Mouse (Mus musculus) forebrain, embryonic 13.5 days (tissue): Measurements from ENCODE around the gene Mterf2. TPM values are rescaled to one million over a fixed set of nuclear protein-coding genes. Genes with fewer than 3 reads are reported as not detected.

Experiments
- ATAC-seq: fragments of 200-750 bp; cut with Nextera tagmentation; 2 replicates; pipeline ENCODE4 v1.8.0; 2017
- H3K27ac ChIP-seq: fragments of 300-500 bp; sonication (generic); 2 replicates; pipeline ENCODE4 v1.5.1; 2015; ENCODE audit warnings: inconsistent platforms, mild to moderate bottlenecking, moderate library complexity
- H3K27me3 ChIP-seq: fragments of 300-500 bp; sonication (generic); 2 replicates; pipeline ENCODE4 v1.6.1; 2015; ENCODE audit warnings: mild to moderate bottlenecking, inconsistent platforms
- H3K36me3 ChIP-seq: fragments of 300-500 bp; sonication (generic); 2 replicates; pipeline ENCODE4 v1.6.1; 2015; ENCODE audit warnings: mild to moderate bottlenecking, inconsistent platforms; ENCODE audit not compliant: poor library complexity, severe bottlenecking
- H3K4me1 ChIP-seq: fragments of 300-500 bp; sonication (generic); 2 replicates; pipeline ENCODE4 v1.6.1; 2015; ENCODE audit warnings: inconsistent platforms
- H3K4me2 ChIP-seq: fragments of 300-500 bp; sonication (generic); 2 replicates; pipeline ENCODE4 v1.6.1; 2015; ENCODE audit warnings: inconsistent platforms, mild to moderate bottlenecking, moderate library complexity
- H3K4me3 ChIP-seq: fragments of 300-500 bp; sonication (generic); 2 replicates; pipeline ENCODE4 v1.5.1; 2015; ENCODE audit warnings: mild to moderate bottlenecking, inconsistent platforms
- H3K9ac ChIP-seq: fragments of 300-500 bp; sonication (generic); 2 replicates; pipeline ENCODE4 v1.6.1; 2015; ENCODE audit warnings: mild to moderate bottlenecking, inconsistent platforms
- H3K9me3 ChIP-seq: fragments of 300-500 bp; sonication (generic); replicated peaks from 2 replicates; pipeline ENCODE4 v1.6.1; 2016; ENCODE audit warnings: inconsistent platforms
- WGBS: fragments of 180-500 bp; shearing (Covaris S2); methylation state at CpG from one replicate; pipeline ENCODE4 v1.1.7; 2015; 5-methylcytosine and 5-hydroxymethylcytosine counted together
- polyA plus RNA-seq: library from polyadenylated mRNA; unstranded; fragments of >200 nt; fragmentation: Nextera tagmentation; extraction: Ambion mirVana; gene quantifications from 2 replicates; pipeline ENCODE4 v1.2.1, GENCODE M21; 2015

The Mterf2 gene
- polyA plus RNA-seq, result 25.6 and 26.6 TPM in 2 replicates

DNA sequence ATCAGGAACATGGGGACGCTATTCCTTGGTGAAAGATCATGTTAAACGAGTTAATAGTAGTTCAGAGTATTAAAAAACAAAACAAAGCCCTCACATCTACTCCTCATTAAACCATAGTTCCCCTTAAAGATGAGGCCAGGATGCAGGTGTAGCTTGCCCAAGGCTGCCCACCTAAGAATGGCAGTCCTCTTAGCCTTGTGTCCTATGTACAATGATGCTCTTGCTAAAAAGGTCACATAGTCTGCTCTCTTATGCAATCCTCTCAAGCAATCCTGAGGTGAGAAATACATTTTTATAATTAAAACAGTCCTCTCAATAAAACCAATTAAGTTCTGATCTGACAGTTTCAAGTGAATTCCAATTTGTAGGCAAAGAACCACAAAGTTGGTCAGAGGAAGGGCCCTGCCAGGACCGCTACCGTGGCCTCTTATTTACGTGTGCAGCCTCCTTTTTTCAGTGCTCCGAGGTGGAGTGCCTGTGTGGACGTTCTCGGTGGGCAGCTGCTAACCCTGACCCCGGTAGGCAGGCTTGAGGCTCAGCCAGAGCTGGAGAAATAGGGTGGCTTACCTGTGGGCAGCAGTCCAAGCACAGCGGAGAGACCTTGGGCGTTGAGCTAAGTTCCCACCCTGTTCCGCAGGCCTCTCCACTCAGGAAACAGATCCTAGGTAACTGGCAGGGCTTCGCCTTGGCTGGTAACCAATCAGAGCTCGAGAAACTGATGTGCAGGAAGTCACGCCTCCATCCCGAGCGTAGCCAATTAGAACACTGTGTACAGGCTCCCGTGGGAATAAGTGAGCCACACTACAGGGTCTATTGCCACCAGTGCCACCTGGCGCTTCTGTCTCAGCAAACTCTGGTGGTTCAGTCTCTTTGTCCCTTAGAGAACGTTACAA is at the start of gene Mterf2:
Gene Mterf2 (minus strand): TSS at position 633 of the 893 bp plus-strand sequence.
- H3K27me3 ChIP-seq, result no peaks in the 10 kb centered on the region
- H3K9ac ChIP-seq, result peak within 1 kb of the TSS; percentile 76
- H3K4me1 ChIP-seq, result peaks cover 18% of the 10 kb centered on the region
- H3K4me2 ChIP-seq, result peak within 1 kb of the TSS; percentile 71
- no peaks in the 10 kb centered on the region for H3K9me3 ChIP-seq
- H3K4me3 ChIP-seq, result peak within 1 kb of the TSS; percentile 74
- 0 out of 2 replicates have a peak within 1 kb of the TSS, but pooled peaks have one; percentile 7 for H3K27ac ChIP-seq
- H3K36me3 ChIP-seq, result peaks cover 27% of the 10 kb centered on the region
- 7% methylated on average over 20 of the region's 20 CpGs for WGBS
- ATAC-seq, result peak; percentile 100

DNA sequence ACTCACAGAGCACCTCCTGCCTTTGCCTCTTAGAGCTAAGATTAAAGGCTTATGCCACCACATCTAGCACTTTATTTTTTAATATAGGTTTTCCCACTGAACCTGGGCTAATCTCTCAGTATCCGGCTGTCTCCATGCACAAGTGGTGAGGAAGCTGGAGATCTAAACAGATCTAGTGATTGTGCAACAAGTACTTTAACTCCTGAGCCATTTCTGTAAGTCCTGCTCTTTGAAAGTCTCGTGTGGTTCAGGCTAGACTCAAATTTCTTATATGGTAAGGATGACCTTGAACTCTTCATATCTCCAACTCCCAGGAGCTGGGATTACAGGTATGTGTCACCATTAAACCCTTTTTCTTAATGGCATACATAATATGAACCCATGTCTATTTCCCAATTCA is 48.8 kb upstream of the Mterf2 start:
- no peaks in the 10 kb centered on the region for H3K27me3 ChIP-seq
- no peaks in the 10 kb centered on the region for H3K4me1 ChIP-seq
- H3K9me3 ChIP-seq, result no peaks in the 10 kb centered on the region
- H3K9ac ChIP-seq, result no peak overlapping the region
- no peak overlapping the region for H3K27ac ChIP-seq
- H3K36me3 ChIP-seq, result no peaks in the 10 kb centered on the region
- H3K4me3 ChIP-seq, result no peak overlapping the region
- 77% methylated on average over 2 of the region's 2 CpGs for WGBS
- ATAC-seq, result no peak
- H3K4me2 ChIP-seq, result no peak overlapping the region

DNA sequence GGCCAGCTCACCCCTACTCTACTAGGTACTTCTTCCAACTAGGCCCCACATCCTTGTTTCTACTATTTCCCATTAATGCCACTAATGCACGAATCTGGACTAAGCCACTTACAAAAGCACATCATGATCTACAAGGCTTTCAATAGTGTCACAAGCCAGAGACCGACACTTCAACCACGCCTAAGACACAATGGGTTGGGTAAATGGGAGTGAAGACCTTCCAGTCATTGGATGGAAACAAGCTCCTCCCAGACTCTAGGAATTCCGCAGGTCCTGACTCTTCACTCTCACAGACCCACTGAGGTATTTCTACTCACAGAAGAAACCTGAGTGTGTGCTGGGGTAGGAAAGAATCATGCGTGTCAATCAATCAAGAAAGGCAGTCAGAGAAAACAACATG is 37.5 kb upstream of the Mterf2 start:
- no peak overlapping the region for H3K27ac ChIP-seq
- no peaks in the 10 kb centered on the region for H3K9me3 ChIP-seq
- H3K27me3 ChIP-seq, result no peaks in the 10 kb centered on the region
- ATAC-seq, result no peak
- 79% methylated on average over 5 of the region's 5 CpGs for WGBS
- H3K36me3 ChIP-seq, result no peaks in the 10 kb centered on the region
- H3K9ac ChIP-seq, result no peak overlapping the region
- H3K4me3 ChIP-seq, result no peak overlapping the region
- no peak overlapping the region for H3K4me2 ChIP-seq
- H3K4me1 ChIP-seq, result no peaks in the 10 kb centered on the region

DNA sequence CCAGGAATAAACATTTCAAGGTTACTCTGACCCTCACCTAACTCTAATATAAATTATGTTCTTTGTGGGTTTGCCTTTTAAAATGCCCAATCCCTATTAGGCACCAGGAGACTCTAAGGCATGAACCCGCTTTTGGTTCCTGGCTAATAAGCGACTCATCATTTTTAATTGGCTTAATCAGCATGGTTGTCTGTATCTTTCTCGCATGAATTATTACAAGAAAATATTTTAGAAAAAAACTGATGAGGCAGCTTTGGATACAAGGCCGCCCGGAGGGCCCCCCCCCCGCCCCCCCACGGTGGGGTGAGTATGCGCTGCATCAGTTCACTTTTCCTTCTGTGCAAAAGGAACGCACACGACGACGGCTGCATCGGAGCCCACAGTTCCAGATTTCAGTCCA is 37.0 kb upstream of the Mterf2 start:
- no peaks in the 10 kb centered on the region for H3K4me1 ChIP-seq
- no peak overlapping the region for H3K9ac ChIP-seq
- no peaks in the 10 kb centered on the region for H3K36me3 ChIP-seq
- no peak overlapping the region for H3K4me3 ChIP-seq
- no peak overlapping the region for H3K4me2 ChIP-seq
- WGBS, result 86% methylated on average over 12 of the region's 13 CpGs
- no peak overlapping the region for H3K27ac ChIP-seq
- H3K27me3 ChIP-seq, result no peaks in the 10 kb centered on the region
- H3K9me3 ChIP-seq, result no peaks in the 10 kb centered on the region
- ATAC-seq, result no peak

DNA sequence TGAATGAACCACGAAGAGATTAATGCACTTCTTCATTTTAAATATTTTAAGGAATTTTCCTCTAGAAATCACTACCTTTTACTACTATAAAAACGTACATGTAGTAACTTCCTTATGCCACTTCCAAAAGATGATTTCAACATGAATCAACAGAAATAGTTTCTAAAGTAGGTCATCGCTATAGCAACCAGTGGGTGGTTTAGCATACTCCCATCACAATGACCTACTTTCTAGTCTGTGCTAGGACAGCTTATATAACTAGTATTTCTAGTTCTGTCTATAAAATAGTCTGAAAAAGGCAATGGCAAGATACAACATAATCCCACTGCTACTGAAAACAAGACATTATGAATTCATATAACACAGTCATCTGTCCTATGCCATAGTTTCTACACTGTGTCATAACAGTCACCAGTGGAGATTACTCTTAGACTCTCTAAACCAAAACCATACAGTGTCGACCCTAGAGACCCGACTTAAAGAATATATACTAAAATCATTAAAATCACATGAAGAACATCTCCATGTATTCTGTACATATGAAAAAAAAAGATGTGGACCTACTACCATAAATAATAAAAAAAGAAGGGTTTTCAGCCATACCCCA is 34.0 kb upstream of the Mterf2 start:
- peak; percentile 45; the same call in 1 of the 2 replicates for ATAC-seq
- Histone ChIP-seq H3K4me1 (no peaks in the 10 kb centered on the region), H3K4me3 (no peak overlapping the region), H3K9ac (no peak overlapping the region), H3K4me2 (no peak overlapping the region), H3K36me3 (no peaks in the 10 kb centered on the region), H3K27ac (no peak overlapping the region), H3K27me3 (no peaks in the 10 kb centered on the region), H3K9me3 (no peaks in the 10 kb centered on the region)
- WGBS, result 74% methylated on average over 5 of the region's 5 CpGs

DNA sequence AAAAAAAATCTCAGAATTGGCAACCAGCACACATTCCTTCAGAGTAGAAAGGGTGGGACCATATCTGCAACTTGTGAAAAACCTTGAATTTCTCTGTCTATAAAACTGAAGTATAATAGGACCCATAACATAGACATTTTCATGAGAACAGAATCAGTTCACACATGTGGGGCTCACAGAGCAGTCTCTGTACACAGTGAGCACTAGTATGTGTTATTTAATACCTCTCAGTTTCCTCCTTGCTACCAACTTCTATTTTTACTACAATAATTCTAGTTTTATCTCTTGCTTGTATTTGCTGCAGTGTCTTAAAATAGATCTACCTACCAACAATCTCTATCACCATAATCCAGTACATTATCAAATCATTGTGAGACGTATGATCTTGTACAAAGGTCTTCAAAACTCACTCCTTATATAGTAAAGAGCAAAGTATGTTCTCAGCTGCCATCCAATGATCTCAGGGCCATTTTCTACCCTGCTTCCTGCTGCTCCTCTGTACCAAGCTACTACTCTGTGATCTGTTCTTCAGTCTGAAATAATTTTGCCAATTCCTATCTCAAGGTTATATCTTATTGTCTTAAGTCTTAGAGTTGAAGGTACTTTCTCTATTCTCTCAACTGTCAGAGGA is 32.3 kb upstream of the Mterf2 start:
- H3K9me3 ChIP-seq, result no peaks in the 10 kb centered on the region
- H3K9ac ChIP-seq, result no peak overlapping the region
- no peaks in the 10 kb centered on the region for H3K36me3 ChIP-seq
- no peak for ATAC-seq
- no peaks in the 10 kb centered on the region for H3K27me3 ChIP-seq
- no peaks in the 10 kb centered on the region for H3K4me1 ChIP-seq
- no peak overlapping the region for H3K27ac ChIP-seq
- WGBS, result 88% methylated on average over 1 of the region's 1 CpGs
- no peak overlapping the region for H3K4me3 ChIP-seq
- no peak overlapping the region for H3K4me2 ChIP-seq

DNA sequence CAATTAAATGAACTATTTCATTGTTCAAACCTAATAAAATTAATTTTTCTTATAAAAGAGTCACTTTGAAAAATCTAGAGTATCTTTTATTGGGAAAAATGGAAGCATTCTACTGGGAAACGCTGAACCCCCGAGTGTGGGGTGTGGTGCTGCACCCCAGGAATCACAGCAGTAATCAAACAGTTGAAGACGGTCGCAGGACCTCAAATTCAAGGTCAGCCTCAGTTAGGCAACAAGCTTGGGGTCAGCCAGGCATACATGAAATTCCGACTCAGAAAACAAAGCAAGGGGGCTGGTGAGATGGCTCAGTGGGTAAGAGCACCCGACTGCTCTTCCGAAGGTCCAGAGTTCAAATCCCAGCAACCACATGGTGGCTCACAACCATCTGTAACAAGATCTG is 29.6 kb upstream of the Mterf2 start:
- Histone ChIP-seq H3K36me3 (no peaks in the 10 kb centered on the region), H3K4me2 (no peak overlapping the region), H3K9ac (no peak overlapping the region), H3K4me3 (no peak overlapping the region), H3K27ac (no peak overlapping the region), H3K4me1 (no peaks in the 10 kb centered on the region), H3K9me3 (no peaks in the 10 kb centered on the region), H3K27me3 (no peaks in the 10 kb centered on the region)
- no peak for ATAC-seq
- WGBS, result 91% methylated on average over 7 of the region's 7 CpGs

DNA sequence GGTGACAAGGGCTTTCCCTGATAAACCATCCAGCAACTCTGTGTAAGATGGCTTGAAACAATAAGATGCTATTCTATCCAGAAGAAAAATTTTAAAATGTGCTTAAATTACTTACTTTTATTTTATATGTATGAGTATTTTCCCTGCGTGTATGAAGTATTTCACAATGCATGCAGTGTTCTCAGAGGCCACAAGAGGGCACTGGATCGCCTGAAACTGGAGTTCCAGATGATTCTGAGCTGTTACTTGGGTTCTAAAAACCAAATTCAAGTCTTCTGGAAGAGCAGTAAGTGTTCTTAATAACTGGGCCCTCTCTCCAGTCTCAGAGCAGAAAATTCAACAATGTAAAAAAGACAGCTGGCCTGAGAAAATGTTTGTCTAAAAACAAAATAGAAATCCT is 26.4 kb upstream of the Mterf2 start:
- peaks cover 12% of the 10 kb centered on the region; the same call in 1 of the 2 replicates for H3K36me3 ChIP-seq
- no peak for ATAC-seq
- no peak overlapping the region for H3K4me3 ChIP-seq
- no peak overlapping the region for H3K4me2 ChIP-seq
- H3K27ac ChIP-seq, result no peak overlapping the region
- no peaks in the 10 kb centered on the region for H3K4me1 ChIP-seq
- H3K27me3 ChIP-seq, result no peaks in the 10 kb centered on the region
- no peaks in the 10 kb centered on the region for H3K9me3 ChIP-seq
- 11% methylated on average over 2 of the region's 2 CpGs for WGBS
- H3K9ac ChIP-seq, result no peak overlapping the region

DNA sequence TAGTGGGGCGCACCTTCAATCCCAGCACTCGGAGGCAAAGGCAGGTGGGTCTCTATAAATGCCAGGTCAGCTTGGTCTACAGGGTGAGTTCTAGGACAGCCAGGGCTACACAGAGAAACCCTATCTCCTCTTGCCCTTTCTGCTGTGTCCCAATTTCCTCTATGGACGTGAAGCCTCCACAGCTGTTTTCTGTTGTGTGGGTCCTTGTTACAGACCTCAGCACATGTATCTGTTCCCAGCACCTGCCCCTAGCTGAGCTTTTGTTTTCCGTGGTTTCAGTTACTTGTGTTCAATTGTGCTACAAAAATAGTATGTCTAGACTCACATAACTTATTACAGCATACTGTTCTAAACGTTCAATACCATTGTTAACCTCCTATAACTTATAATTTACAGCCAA is 21.4 kb upstream of the Mterf2 start:
- H3K9me3 ChIP-seq, result no peaks in the 10 kb centered on the region
- ATAC-seq, result no peak
- no peak overlapping the region for H3K27ac ChIP-seq
- no peak overlapping the region for H3K9ac ChIP-seq
- H3K4me2 ChIP-seq, result no peak overlapping the region
- peaks cover 37% of the 10 kb centered on the region for H3K36me3 ChIP-seq
- no peaks in the 10 kb centered on the region for H3K4me1 ChIP-seq
- no peak overlapping the region for H3K4me3 ChIP-seq
- WGBS, result 89% methylated on average over 5 of the region's 5 CpGs
- H3K27me3 ChIP-seq, result no peaks in the 10 kb centered on the region

DNA sequence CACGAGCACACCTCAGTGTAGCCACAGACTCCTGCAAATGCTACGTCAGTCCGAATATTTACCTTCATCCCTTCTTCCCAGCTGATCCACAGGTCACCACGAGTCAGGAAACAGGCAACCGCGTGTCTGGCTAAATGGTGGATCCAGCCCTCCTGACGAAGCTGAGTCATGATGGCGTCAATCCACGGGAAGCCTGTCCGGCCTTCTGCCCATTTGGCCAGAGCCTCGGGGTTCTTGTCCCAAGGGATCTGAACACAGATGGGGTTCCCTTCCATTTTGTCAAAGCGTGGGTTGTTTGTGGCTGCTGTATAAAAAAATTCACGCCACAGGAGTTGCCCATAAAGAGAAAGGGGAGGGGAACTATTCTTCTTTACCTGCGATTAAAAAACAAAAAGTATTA is 18.5 kb upstream of the Mterf2 start:
- Histone ChIP-seq H3K4me3 (no peak overlapping the region), H3K36me3 (peaks cover 61% of the 10 kb centered on the region), H3K27me3 (no peaks in the 10 kb centered on the region), H3K27ac (no peak overlapping the region), H3K4me2 (no peak overlapping the region), H3K4me1 (no peaks in the 10 kb centered on the region), H3K9me3 (no peaks in the 10 kb centered on the region), H3K9ac (no peak overlapping the region)
- no peak for ATAC-seq
- WGBS, result 94% methylated on average over 14 of the region's 14 CpGs

DNA sequence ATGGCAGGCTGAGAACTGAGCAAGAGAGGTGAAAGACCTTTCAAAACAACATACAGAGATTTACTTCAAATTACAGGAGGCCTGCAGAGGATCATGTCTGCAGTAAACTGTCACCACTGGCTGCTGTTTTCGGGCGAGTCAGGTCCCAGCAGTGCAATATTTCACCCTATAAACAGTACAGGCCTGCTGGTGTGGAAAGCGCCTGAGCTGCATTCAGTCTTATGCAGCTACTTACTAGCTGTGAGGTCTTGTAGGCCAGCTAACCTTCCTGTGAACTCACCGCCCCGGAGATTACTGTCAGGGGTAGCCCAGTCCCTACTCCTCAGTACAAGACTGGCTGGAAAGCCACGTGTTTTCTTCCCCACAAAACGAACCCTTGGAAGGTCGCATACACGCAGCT is 13.6 kb upstream of the Mterf2 start:
- Histone ChIP-seq H3K27me3 (no peaks in the 10 kb centered on the region), H3K9me3 (no peaks in the 10 kb centered on the region), H3K4me1 (no peaks in the 10 kb centered on the region), H3K4me3 (no peak overlapping the region), H3K9ac (no peak overlapping the region), H3K27ac (no peak overlapping the region), H3K36me3 (peaks cover 44% of the 10 kb centered on the region), H3K4me2 (no peak overlapping the region)
- WGBS, result 90% methylated on average over 9 of the region's 9 CpGs
- no peak for ATAC-seq

DNA sequence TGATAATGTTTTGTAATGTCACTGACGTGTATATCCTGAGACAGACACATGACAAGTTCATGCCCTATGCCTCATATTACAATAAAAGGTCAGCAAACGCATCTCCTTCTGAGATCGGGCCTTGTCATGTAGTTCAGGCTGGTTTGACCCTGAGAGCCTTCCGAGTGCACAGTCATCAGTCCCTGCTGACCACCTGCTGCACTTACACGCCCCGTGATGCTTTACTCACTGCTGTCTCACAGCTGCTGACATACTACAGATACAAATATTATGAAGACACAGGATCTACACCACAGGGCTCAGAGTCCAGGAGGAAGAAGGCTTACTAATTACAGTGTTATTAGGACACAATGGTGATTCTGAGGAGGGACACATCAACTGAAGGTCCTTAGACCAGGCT is 8.7 kb upstream of the Mterf2 start:
- Histone ChIP-seq H3K9me3 (no peaks in the 10 kb centered on the region), H3K27ac (no peak overlapping the region), H3K36me3 (peaks cover 23% of the 10 kb centered on the region), H3K9ac (no peak overlapping the region), H3K4me2 (no peak overlapping the region), H3K27me3 (no peaks in the 10 kb centered on the region), H3K4me3 (no peak overlapping the region), H3K4me1 (no peaks in the 10 kb centered on the region)
- no peak for ATAC-seq
- 92% methylated on average over 6 of the region's 6 CpGs for WGBS
